Mouse (Mus musculus) hindbrain, embryonic 14.5 days (tissue): ENCODE measurements around the gene Pds5a. TPM values are rescaled to one million over a fixed set of nuclear protein-coding genes. Genes with fewer than 3 reads are reported as not detected.

Experiments used
- ATAC-seq: fragments of 200-750 bp; cut with Nextera tagmentation; 2 replicates; pipeline ENCODE4 v1.8.0; 2017; ENCODE audit warnings: moderate number of reproducible peaks, mild to moderate bottlenecking, moderate TSS enrichment, moderate library complexity; ENCODE audit not compliant: low FRiP score
- DNase-seq: peaks from one replicate; pipeline ENCODE4 v3.0.0-alpha.2; 2015; ENCODE audit warnings: low spot score
- H3K27ac ChIP-seq: fragments of 300-500 bp; sonication (generic); 2 replicates; pipeline ENCODE4 v1.5.1; 2014; ENCODE audit warnings: mild to moderate bottlenecking, moderate library complexity
- H3K27me3 ChIP-seq: fragments of 300-500 bp; sonication (generic); 2 replicates; pipeline ENCODE4 v1.6.1; 2014; ENCODE audit warnings: mild to moderate bottlenecking, low read length, mixed read lengths; ENCODE audit not compliant: control insufficient read depth, insufficient read depth
- H3K36me3 ChIP-seq: fragments of 300-500 bp; sonication (generic); replicated peaks from 2 replicates; pipeline ENCODE4 v1.6.1; 2014; ENCODE audit not compliant: control insufficient read depth, insufficient read depth
- H3K4me1 ChIP-seq: fragments of 300-500 bp; sonication (generic); replicated peaks from 2 replicates; pipeline ENCODE4 v1.6.1; 2014; ENCODE audit warnings: antibody characterized with exemption, low read length, mixed read lengths; ENCODE audit not compliant: control insufficient read depth, insufficient read depth
- H3K4me2 ChIP-seq: fragments of 300-500 bp; sonication (generic); replicated peaks from 2 replicates; pipeline ENCODE4 v1.6.1; 2014; ENCODE audit warnings: mild to moderate bottlenecking, moderate library complexity
- H3K4me3 ChIP-seq: fragments of 300-500 bp; sonication (generic); replicated peaks from 2 replicates; pipeline ENCODE4 v1.5.1; 2014; ENCODE audit warnings: mild to moderate bottlenecking, low read length
- H3K9ac ChIP-seq: fragments of 300-500 bp; sonication (generic); 2 replicates; pipeline ENCODE4 v1.6.1; 2014
- H3K9me3 ChIP-seq: fragments of 300-500 bp; sonication (generic); 2 replicates; pipeline ENCODE4 v1.6.1; 2016; ENCODE audit warnings: low read length; ENCODE audit not compliant: control insufficient read depth
- WGBS: fragments of 180-500 bp; shearing (Covaris S2); extraction: QIAGEN DNeasy Blood & Tissue Kit; methylation state at CpG from one replicate; pipeline ENCODE4 v1.1.7; 2014; 5-methylcytosine and 5-hydroxymethylcytosine counted together
- polyA plus RNA-seq: library from polyadenylated mRNA; unstranded; fragments of >200 nt; fragmentation: Nextera tagmentation; extraction: Ambion mirVana; gene quantifications from 2 replicates; pipeline ENCODE4 v1.2.1, GENCODE M21; 2014

Gene Pds5a
- polyA plus RNA-seq, 1 experiment from 2014 or later, result 54.9 TPM

DNA sequence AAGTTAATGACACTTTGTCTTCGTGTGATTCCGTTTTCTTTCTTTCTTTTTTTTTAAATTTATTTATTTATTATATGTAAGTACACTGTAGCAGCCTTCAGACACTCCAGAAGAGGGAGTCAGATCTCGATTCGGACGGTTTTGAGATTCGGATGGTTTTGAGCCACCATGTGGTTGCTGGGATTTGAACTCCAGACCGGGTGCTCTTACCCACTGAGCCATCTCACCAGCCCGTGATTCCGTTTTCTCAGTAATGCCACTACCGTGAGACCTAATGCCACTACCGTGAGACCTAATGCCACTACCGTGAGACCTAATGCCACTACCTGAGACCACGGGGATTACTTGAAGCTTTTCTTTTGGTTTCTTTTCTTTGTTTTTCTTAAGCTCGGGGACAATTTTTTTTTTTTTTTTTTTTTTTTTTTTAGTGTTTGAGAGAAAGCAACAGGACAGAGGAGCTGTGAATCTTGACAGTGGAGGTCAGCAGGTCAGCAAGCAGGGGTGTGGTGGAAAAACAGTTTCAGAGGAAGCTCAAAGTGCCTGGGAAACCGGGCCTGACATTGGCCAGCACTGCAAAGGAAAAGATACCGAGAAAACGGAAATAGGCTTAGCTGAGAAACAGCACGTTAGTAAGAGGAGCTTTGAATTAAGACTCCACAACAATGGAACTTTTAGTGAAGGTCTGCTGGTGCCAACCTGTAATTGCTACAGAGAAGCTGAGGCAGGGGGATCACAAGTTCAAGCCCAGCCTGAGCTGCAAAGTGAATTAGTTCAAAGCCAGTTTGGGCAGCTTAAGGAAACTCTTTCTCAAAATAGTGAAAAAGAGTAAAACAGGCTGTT is 19.2 kb upstream of the Pds5a start:
- H3K9ac ChIP-seq, result no peak overlapping the region
- no peaks in the 10 kb centered on the region for H3K27me3 ChIP-seq
- 86% methylated on average over 18 of the region's 18 CpGs for WGBS
- H3K4me3 ChIP-seq, result no peak overlapping the region
- DNase-seq (no peak), ATAC-seq (no peak)
- no peak overlapping the region for H3K4me2 ChIP-seq
- H3K9me3 ChIP-seq, result no peaks in the 10 kb centered on the region
- H3K27ac ChIP-seq, result no peak overlapping the region
- H3K36me3 ChIP-seq, result no peaks in the 10 kb centered on the region
- no peaks in the 10 kb centered on the region for H3K4me1 ChIP-seq

DNA sequence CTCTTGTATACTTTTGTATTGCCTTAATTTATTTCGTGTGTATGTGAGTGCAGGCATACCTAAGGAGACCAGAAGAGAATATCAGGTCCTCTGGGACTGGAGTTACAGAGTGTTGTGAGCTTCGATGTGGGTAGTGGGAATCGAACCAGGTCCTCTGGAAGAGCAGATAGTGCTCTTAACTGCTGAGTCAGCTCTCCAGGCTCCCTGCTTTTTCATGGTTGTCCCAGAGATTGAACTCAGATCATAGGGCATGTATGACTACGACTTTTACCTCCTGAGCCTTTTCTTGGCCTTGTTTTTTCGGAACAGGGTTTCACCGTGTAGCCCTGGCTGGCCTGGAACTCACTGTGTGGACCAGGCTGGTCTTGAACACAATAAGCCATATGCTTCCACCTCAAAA is 17.0 kb upstream of the Pds5a start:
- H3K27ac ChIP-seq, result no peak overlapping the region
- no peak overlapping the region for H3K9ac ChIP-seq
- no peak for DNase-seq
- WGBS, result 92% methylated on average over 6 of the region's 6 CpGs
- no peaks in the 10 kb centered on the region for H3K27me3 ChIP-seq
- H3K4me2 ChIP-seq, result no peak overlapping the region
- ATAC-seq, result no peak
- no peaks in the 10 kb centered on the region for H3K4me1 ChIP-seq
- H3K9me3 ChIP-seq, result no peaks in the 10 kb centered on the region
- H3K4me3 ChIP-seq, result no peak overlapping the region
- H3K36me3 ChIP-seq, result no peaks in the 10 kb centered on the region

DNA sequence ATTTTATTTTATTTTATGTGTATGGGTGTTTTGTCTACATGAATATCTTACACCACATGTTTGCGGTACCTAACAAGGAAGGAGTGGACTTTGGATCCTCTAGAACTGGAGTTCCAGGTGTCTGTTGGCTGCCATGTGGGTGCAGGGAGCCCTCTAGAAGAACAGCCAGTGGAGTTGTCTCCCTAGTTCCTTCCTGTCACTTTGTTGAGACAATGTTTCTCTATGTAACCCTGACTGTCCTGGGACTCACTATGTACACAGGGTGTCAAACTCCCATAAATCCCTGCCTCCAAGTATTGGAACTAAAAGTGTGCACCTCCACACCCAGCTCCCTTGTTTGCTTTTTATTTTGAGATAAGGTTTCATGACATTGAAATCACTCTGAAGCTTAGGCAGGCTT is 13.4 kb upstream of the Pds5a start:
- H3K27me3 ChIP-seq, result no peaks in the 10 kb centered on the region
- ATAC-seq (no peak), DNase-seq (no peak)
- WGBS, result 97% methylated on average over 1 of the region's 1 CpGs
- H3K9me3 ChIP-seq, result no peaks in the 10 kb centered on the region
- no peak overlapping the region for H3K4me2 ChIP-seq
- H3K36me3 ChIP-seq, result no peaks in the 10 kb centered on the region
- no peak overlapping the region for H3K9ac ChIP-seq
- H3K4me1 ChIP-seq, result no peaks in the 10 kb centered on the region
- no peak overlapping the region for H3K4me3 ChIP-seq
- no peak overlapping the region for H3K27ac ChIP-seq

DNA sequence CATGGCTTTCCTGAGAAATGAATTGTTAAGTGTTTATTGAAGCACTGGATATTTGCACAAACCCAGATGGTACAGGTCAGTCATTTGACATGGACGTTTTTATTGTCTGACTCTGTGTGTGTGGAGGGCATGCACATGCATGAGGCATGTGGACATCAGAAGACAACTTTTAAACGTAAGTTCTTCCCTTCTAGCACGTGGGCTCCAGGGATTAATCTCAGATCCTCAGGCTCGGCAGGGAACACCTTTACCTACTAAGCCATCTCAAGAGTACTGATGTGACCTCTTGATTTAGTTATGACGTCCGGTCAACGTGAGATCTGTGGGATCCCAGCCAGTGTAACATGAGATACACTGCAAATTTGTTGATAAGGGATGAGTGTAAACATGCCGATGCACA is 12.2 kb upstream of the Pds5a start:
- no peaks in the 10 kb centered on the region for H3K27me3 ChIP-seq
- WGBS, result 75% methylated on average over 8 of the region's 8 CpGs
- no peak overlapping the region for H3K4me2 ChIP-seq
- H3K9ac ChIP-seq, result no peak overlapping the region
- ATAC-seq (no peak), DNase-seq (no peak)
- no peaks in the 10 kb centered on the region for H3K36me3 ChIP-seq
- no peaks in the 10 kb centered on the region for H3K9me3 ChIP-seq
- H3K27ac ChIP-seq, result no peak overlapping the region
- no peaks in the 10 kb centered on the region for H3K4me1 ChIP-seq
- no peak overlapping the region for H3K4me3 ChIP-seq

DNA sequence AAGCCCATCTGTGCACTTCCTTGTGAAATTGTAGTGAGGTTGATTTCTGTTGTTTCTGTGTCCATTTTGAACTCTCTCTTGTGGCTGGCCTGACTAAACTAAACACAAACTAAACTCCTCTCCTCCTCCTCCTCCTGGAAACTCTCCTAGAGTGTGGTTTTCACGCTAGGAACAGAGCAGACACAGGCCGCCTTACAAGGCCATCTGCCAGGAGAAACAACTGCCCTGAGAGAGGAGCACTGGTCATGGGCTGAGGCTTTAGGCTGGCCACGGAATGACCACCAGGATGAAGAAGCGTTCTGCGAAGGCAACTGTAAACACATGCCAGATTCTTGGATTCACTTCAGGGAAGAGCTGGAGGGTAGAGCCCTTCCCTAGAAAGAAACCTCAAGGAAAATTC is 8.9 kb upstream of the Pds5a start:
- Histone ChIP-seq H3K27me3 (no peaks in the 10 kb centered on the region), H3K9ac (no peak overlapping the region), H3K27ac (no peak overlapping the region), H3K4me2 (no peak overlapping the region), H3K4me3 (no peak overlapping the region), H3K4me1 (no peaks in the 10 kb centered on the region), H3K36me3 (no peaks in the 10 kb centered on the region), H3K9me3 (no peaks in the 10 kb centered on the region)
- 75% methylated on average over 5 of the region's 5 CpGs for WGBS
- no peak for DNase-seq
- no peak for ATAC-seq

DNA sequence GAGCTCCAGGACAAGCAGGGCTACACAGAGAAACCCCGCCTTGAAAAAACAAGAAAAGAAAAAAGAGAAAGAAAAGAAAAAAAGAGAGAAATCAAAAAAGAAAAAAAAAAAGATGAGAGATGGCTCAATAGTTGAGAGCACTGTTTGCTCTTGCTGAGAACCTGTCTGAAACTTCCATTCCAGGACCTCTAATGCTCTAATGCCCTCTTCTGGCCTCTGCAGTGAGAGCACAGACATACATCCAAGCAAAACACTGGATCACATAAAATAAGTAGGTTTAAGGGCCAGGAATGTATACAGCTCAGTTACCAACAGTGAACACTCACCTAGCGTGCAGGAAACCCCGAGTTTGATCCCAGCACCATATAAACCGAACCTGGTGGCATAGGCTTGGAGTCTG is 8.1 kb upstream of the Pds5a start:
- Histone ChIP-seq H3K4me1 (no peaks in the 10 kb centered on the region), H3K9ac (no peak overlapping the region), H3K27me3 (no peaks in the 10 kb centered on the region), H3K27ac (no peak overlapping the region), H3K36me3 (no peaks in the 10 kb centered on the region), H3K9me3 (no peaks in the 10 kb centered on the region), H3K4me2 (no peak overlapping the region), H3K4me3 (no peak overlapping the region)
- ATAC-seq (no peak), DNase-seq (no peak)
- WGBS, result 84% methylated on average over 4 of the region's 4 CpGs

DNA sequence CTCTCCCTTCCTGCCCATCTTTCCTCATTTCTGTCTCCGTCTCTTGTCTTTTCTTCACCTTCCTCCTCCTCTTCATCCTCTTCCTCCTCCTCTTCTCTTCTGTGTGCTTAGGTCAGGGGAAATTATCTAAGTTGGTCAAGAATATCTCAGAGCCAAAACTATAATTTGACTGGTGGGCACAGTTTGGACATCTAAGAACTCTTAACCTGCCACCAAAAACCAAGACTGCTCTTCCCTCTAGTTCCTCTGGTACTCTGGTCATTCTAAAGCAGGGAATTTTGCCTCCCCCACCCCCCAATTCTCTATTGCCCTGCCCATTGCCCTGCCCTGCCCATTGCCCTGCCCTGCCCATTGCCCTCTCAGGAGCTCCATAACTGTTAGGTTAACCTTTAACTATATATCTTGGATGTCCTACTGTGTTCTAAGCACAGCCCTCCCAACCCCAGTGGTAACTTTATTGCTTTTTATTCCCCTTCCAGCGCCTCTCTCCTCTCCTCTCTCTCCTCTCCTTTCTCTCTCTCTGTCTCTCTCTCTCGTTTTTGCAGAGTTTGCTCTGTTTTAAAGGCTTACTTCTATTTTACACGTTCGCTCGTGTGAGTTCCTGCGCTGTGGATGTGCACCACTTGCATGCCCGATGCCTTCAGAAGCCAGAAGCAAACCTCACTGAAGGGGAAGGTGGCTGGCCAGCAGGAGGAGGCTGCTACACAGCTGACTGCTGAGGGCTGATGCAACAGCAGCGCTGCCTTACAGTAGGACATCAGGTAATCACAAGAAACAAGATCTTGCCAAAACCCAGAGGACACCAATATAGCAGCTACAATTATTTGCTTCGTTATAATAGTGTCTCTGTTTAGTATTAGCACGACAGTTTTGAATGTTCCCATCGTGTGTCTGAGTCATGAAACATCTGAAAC is 6.9 kb upstream of the Pds5a start:
- WGBS, result 72% methylated on average over 12 of the region's 12 CpGs
- ATAC-seq, result no peak
- Histone ChIP-seq H3K4me1 (no peaks in the 10 kb centered on the region), H3K9ac (no peak overlapping the region), H3K9me3 (no peaks in the 10 kb centered on the region), H3K27me3 (no peaks in the 10 kb centered on the region), H3K27ac (no peak overlapping the region), H3K4me2 (no peak overlapping the region), H3K36me3 (no peaks in the 10 kb centered on the region), H3K4me3 (no peak overlapping the region)
- DNase-seq, result no peak

DNA sequence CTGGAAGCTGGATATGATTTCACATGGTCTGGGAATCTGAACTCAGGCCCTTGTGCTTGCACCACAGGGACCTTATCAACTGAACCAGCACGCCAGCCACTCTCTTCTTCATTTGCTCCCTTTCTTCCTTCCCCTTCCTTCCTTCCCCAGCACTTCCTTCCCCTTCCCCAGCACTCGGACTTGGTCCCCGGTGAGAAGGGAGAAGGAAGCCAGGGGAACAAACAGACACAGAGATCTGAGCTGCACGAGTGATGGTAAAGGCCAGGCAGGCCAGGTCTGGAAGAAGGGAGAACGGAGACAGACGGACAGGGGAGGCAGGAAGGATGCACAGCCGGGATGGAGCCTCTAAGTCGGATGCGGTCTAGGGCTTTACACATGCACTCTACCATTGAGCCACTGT is 5.2 kb upstream of the Pds5a start:
- WGBS, result 78% methylated on average over 9 of the region's 9 CpGs
- H3K4me3 ChIP-seq, result no peak overlapping the region
- no peak for ATAC-seq

DNA sequence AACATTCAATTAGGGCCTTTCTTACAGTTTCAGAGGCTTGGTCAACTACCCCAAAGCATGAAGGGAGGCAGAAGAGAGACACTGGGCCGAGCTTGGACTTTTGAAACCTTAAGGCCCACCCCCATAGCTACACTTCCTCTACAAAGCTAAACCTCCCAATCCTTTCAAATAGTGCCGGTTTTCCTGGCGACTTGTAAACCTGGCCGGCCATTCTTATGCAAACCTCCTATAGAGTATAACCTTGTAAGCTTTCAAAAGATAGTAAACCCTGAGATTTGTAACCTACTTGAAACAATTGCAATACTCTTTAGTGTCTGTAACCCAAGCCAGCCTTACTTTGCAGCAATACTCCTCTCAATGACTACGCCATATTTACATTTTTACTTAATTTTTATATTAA is 2.0 kb upstream of the Pds5a start:
- WGBS, result 84% methylated on average over 5 of the region's 5 CpGs
- ATAC-seq (no peak), DNase-seq (no peak)
- H3K27ac ChIP-seq, result no peak overlapping the region
- H3K27me3 ChIP-seq, result no peaks in the 10 kb centered on the region
- H3K4me3 ChIP-seq, result no peak overlapping the region
- H3K36me3 ChIP-seq, result peaks cover 5% of the 10 kb centered on the region; the same call in 1 of the 2 replicates
- peaks cover 14% of the 10 kb centered on the region for H3K4me1 ChIP-seq
- H3K4me2 ChIP-seq, result no peak overlapping the region
- H3K9me3 ChIP-seq, result no peaks in the 10 kb centered on the region
- H3K9ac ChIP-seq, result no peak overlapping the region

More for the DNA sequence above, 5.2 kb upstream of the Pds5a start:
- no peak overlapping the region for H3K9ac ChIP-seq
- H3K4me2 ChIP-seq, result no peak overlapping the region
- no peaks in the 10 kb centered on the region for H3K27me3 ChIP-seq
- no peaks in the 10 kb centered on the region for H3K36me3 ChIP-seq
- no peak overlapping the region for H3K27ac ChIP-seq
- no peaks in the 10 kb centered on the region for H3K4me1 ChIP-seq
- DNase-seq, result no peak
- H3K9me3 ChIP-seq, result no peaks in the 10 kb centered on the region
